ENCODE assay signal across 8 mouse cellular contexts in genomic region chr4:130307851-130308230, GRCm38 (mm10). TPM values are rescaled to one million over a fixed set of nuclear protein-coding genes. Genes with fewer than 3 reads are reported as not detected.
DNase-seq lines count a peak whose midpoint lies in the region; ATAC-seq and TF ChIP-seq lines count a peak whose summit lies in the region.

No protein-coding gene starts in this region.

- WGBS in heart, embryonic 10.5 days = under 1% methylated on average over 23 of the region's 23 CpGs
- WGBS in kidney, adult 2 months = under 1% methylated on average over 23 of the region's 23 CpGs
- under 1% methylated on average over 23 of the region's 23 CpGs for WGBS in liver, embryonic 15.5 days (ENCODE audit: insufficient replicate concordance)

- TF ChIP-seq POLR2A in kidney, adult 2 months (IDR thresholded peaks at IDR 0.05; ENCODE audit: low read depth, low read length) = peak; percentile 52

- no peak for ATAC-seq in liver, embryonic 15.5 days (ENCODE audit: insufficient read depth)

- H3K36me3 ChIP-seq in heart, embryonic 10.5 days = peaks cover 6% of the 10 kb centered on the region
- no peaks in the 10 kb centered on the region for H3K36me3 ChIP-seq in kidney, adult 2 months (ENCODE audit: control insufficient read depth, insufficient read depth, low read length)
- no peaks in the 10 kb centered on the region for H3K36me3 ChIP-seq in liver, embryonic 15.5 days (replicated peaks)

- H3K4me2 ChIP-seq in liver, embryonic 15.5 days = peak overlapping the region; percentile 75

- H3K9ac ChIP-seq in liver, embryonic 15.5 days = peak overlapping the region; percentile 18; the same call in 1 of the 2 replicates

- peaks cover 58% of the 10 kb centered on the region for H3K4me1 ChIP-seq in heart, embryonic 10.5 days
- H3K4me1 ChIP-seq in kidney, adult 2 months (ENCODE audit: control insufficient read depth, insufficient read depth, low read length) = peaks cover 18% of the 10 kb centered on the region; the same call in 1 of the 2 replicates
- H3K4me1 ChIP-seq in liver, embryonic 15.5 days (replicated peaks) = peaks cover 21% of the 10 kb centered on the region

- no peak for TF ChIP-seq CTCF in kidney, adult 2 months (conservative IDR thresholded peaks at IDR 0.05; ENCODE audit: insufficient read depth, insufficient read length, low read depth, low read length)

- DNase-seq in layer of hippocampus, postnatal 10 days (ENCODE audit: low spot score in 2 of 2) = peak; percentile 38 to 47
- DNase-seq in layer of hippocampus, adult 8-10 months (ENCODE audit: low spot score in 2 of 2) = no peak
- peak; percentile 70 for DNase-seq in embryo, embryonic 9.5 days (ENCODE audit: extremely low spot score)
- DNase-seq in heart, embryonic 10.5 days (ENCODE audit: low spot score) = peak; percentile 93
- DNase-seq in kidney, adult 2 months = peak; percentile 94
- peak; percentile 73 for DNase-seq in neural tube, embryonic 10.5 days (ENCODE audit: extremely low spot score, low spot score)
- DNase-seq in MN1 (ENCODE audit: low spot score) = no peak

- peaks cover 63% of the 10 kb centered on the region for H3K27me3 ChIP-seq in heart, embryonic 10.5 days (ENCODE audit: insufficient read depth, poor library complexity, severe bottlenecking)
- H3K27me3 ChIP-seq in kidney, adult 2 months (replicated peaks; ENCODE audit: control insufficient read depth, insufficient read depth, low read length) = no peaks in the 10 kb centered on the region
- H3K27me3 ChIP-seq in liver, embryonic 15.5 days = peaks cover 89% of the 10 kb centered on the region

- H3K27ac ChIP-seq in heart, embryonic 10.5 days = peak overlapping the region; percentile 91
- peak overlapping the region; percentile 100 for H3K27ac ChIP-seq in kidney, adult 2 months (ENCODE audit: insufficient read depth, low read depth, low read length)
- no peak overlapping the region for H3K27ac ChIP-seq in liver, embryonic 15.5 days (replicated peaks)

- no peaks in the 10 kb centered on the region for H3K9me3 ChIP-seq in heart, embryonic 10.5 days
- H3K9me3 ChIP-seq in liver, embryonic 15.5 days (replicated peaks) = no peaks in the 10 kb centered on the region

- H3K4me3 ChIP-seq in heart, embryonic 10.5 days = peak overlapping the region; percentile 73
- H3K4me3 ChIP-seq in kidney, adult 2 months (ENCODE audit: insufficient read depth, low read depth, low read length) = peak overlapping the region; percentile 61
- H3K4me3 ChIP-seq in liver, embryonic 15.5 days (replicated peaks) = peak overlapping the region; percentile 51

RNA-seq across cellular contexts. Expression of gene Fabp3, which starts 0.6 kb away (rescaled TPM):
- total RNA-seq in layer of hippocampus, postnatal 10 days (2021) = 100 to 1,000 TPM; 142 to 168 TPM
- total RNA-seq in layer of hippocampus, adult 8-10 months (2022) = 100 to 1,000 TPM in 1 of 4 experiments, 10 to 100 TPM in 3; 87.7 to 102 (median 95.3) TPM
- 245 and 506 TPM in 2 replicates for polyA plus RNA-seq in heart, embryonic 10.5 days (2016; fragmentation: Nextera tagmentation; extraction: Ambion mirVana)
- polyA plus RNA-seq in kidney, adult 2 months (2012; rRNA removed) = 235 and 321 TPM in 2 replicates
- 4.0 and 4.5 TPM in 2 replicates for polyA plus RNA-seq in liver, embryonic 15.5 days (2015; fragmentation: Nextera tagmentation; extraction: Ambion mirVana)

RNA-seq across cellular contexts. Expression of gene Gm10570, which starts 0.6 kb away (rescaled TPM):
- total RNA-seq in layer of hippocampus, postnatal 10 days (2021) = not detected
- 1 to 10 TPM in 2 of 4 experiments, under 1 TPM in 1, not detected in 1; 0.95 to 1.2 (median 1.1) TPM for total RNA-seq in layer of hippocampus, adult 8-10 months (2022)
- polyA plus RNA-seq in heart, embryonic 10.5 days (2016; fragmentation: Nextera tagmentation; extraction: Ambion mirVana) = 0.58 and 1.1 TPM in 2 replicates
- 0.25 and 0.62 TPM in 2 replicates for polyA plus RNA-seq in kidney, adult 2 months (2012; rRNA removed)
- polyA plus RNA-seq in liver, embryonic 15.5 days (2015; fragmentation: Nextera tagmentation; extraction: Ambion mirVana) = not detected in 2 replicates

RNA-seq across cellular contexts. Expression of gene Serinc2, which starts 28.8 kb away (rescaled TPM):
- total RNA-seq in layer of hippocampus, postnatal 10 days (2021) = 1 to 10 TPM; 6.3 to 6.4 TPM
- 10 to 100 TPM in 2 of 4 experiments, 1 to 10 TPM in 2; 8.1 to 12.4 (median 10.2) TPM for total RNA-seq in layer of hippocampus, adult 8-10 months (2022)
- polyA plus RNA-seq in heart, embryonic 10.5 days (2016; fragmentation: Nextera tagmentation; extraction: Ambion mirVana) = 5.4 and 12.1 TPM in 2 replicates
- 54.8 and 77.5 TPM in 2 replicates for polyA plus RNA-seq in kidney, adult 2 months (2012; rRNA removed)
- polyA plus RNA-seq in liver, embryonic 15.5 days (2015; fragmentation: Nextera tagmentation; extraction: Ambion mirVana) = 1.1 and 1.3 TPM in 2 replicates

RNA-seq across cellular contexts. Expression of gene Zcchc17, which starts 51.9 kb away (rescaled TPM):
- 10 to 100 TPM; 54.9 to 57.8 TPM for total RNA-seq in layer of hippocampus, postnatal 10 days (2021)
- total RNA-seq in layer of hippocampus, adult 8-10 months (2022) = 10 to 100 TPM; 51.1 to 63.2 (median 59.1) TPM
- 52.7 and 55.3 TPM in 2 replicates for polyA plus RNA-seq in heart, embryonic 10.5 days (2016; fragmentation: Nextera tagmentation; extraction: Ambion mirVana)
- polyA plus RNA-seq in kidney, adult 2 months (2012; rRNA removed) = 21.1 and 22.7 TPM in 2 replicates
- polyA plus RNA-seq in liver, embryonic 15.5 days (2015; fragmentation: Nextera tagmentation; extraction: Ambion mirVana) = 27.4 and 31.9 TPM in 2 replicates

RNA-seq across cellular contexts. Expression of gene Snrnp40, which starts 52.1 kb away (rescaled TPM):
- 10 to 100 TPM; 30.5 to 37.9 TPM for total RNA-seq in layer of hippocampus, postnatal 10 days (2021)
- total RNA-seq in layer of hippocampus, adult 8-10 months (2022) = 10 to 100 TPM; 29.4 to 32.3 (median 30.6) TPM
- 114 and 151 TPM in 2 replicates for polyA plus RNA-seq in heart, embryonic 10.5 days (2016; fragmentation: Nextera tagmentation; extraction: Ambion mirVana)
- polyA plus RNA-seq in kidney, adult 2 months (2012; rRNA removed) = 22.1 and 23.2 TPM in 2 replicates
- 69.1 and 70.6 TPM in 2 replicates for polyA plus RNA-seq in liver, embryonic 15.5 days (2015; fragmentation: Nextera tagmentation; extraction: Ambion mirVana)

Comparison
In these comparisons a context has a peak if more than half of its experiments do, and no peak if none do; other contexts are left out.
1. DNase-seq: peak in layer of hippocampus, postnatal 10 days (2 of 2), embryo, embryonic 9.5 days (single experiment), heart, embryonic 10.5 days (single experiment), kidney, adult 2 months (single experiment) and neural tube, embryonic 10.5 days (single experiment); none in layer of hippocampus, adult 8-10 months (0 of 2) and MN1 (single experiment).
2. RNA of gene Fabp3, which starts 0.6 kb away (polyA plus RNA-seq): 235 to 321 TPM in kidney, adult 2 months and 245 to 506 TPM in heart, embryonic 10.5 days; 4.0 to 4.5 TPM in liver, embryonic 15.5 days; every median in the first group is over 10 times any median in the second.
3. Peak in every context shown above with its lines, with median percentiles within 50 percentile points of each other: H3K4me3 ChIP-seq.